Mouse (Mus musculus): ENCODE data around the gene Serpinb9e. TPM values are rescaled to one million over a fixed set of nuclear protein-coding genes. Genes with fewer than 3 reads are reported as not detected.

The Serpinb9e gene
- polyA plus RNA-seq (2012; rRNA removed), result not detected in 2 replicates

GRCm38 (mm10) chr13:33249312-33249711, at the start of gene Serpinb9e:
Serpinb9e (plus strand) TSS chr13:33249612.

Other genes with a start within 250 kb of the Serpinb9e start
- 4.8 and 6.4 TPM in 2 replicates for gene Serpinb9, start 246.4 kb upstream of the Serpinb9e start, polyA plus RNA-seq (2012; rRNA removed)
- 0.31 and 0.55 TPM in 2 replicates for gene Serpinb9b, start 222.2 kb upstream of the Serpinb9e start, polyA plus RNA-seq (2012; rRNA removed)
- gene Serpinb1b, start 171.0 kb upstream of the Serpinb9e start, polyA plus RNA-seq (2012; rRNA removed), result 0.11 TPM in 1 of 2 replicates, not detected in the other
- gene Serpinb9c, start 89.9 kb upstream of the Serpinb9e start, polyA plus RNA-seq (2012; rRNA removed), result not detected in 2 replicates
- not detected in 2 replicates for gene Serpinb9d, start 56.7 kb upstream of the Serpinb9e start, polyA plus RNA-seq (2012; rRNA removed)
- not detected in 2 replicates for gene Serpinb9f, start 74.5 kb downstream of the Serpinb9e start, polyA plus RNA-seq (2012; rRNA removed)
- gene Gm11397, start 146.1 kb downstream of the Serpinb9e start, polyA plus RNA-seq (2012; rRNA removed), result not detected in 2 replicates
- not detected in 2 replicates for gene Serpinb9g, start 235.2 kb downstream of the Serpinb9e start, polyA plus RNA-seq (2012; rRNA removed)

Measured in ovary, adult 2 months (tissue).